Mouse (Mus musculus) bone marrow, adult 2 months (tissue): ENCODE data around the gene Arl14ep.

Source experiments
- CTCF ChIP-seq: fragments of 200-500 bp; IDR thresholded peaks from 2 replicates; pipeline ENCODE4 v1.5.1; 2011; ENCODE audit warnings: low read length, control low read depth; ENCODE audit not compliant: control insufficient read depth, insufficient read depth
- POLR2A ChIP-seq: fragments of 200-500 bp; IDR thresholded peaks from 2 replicates; pipeline ENCODE4 v1.6.1; 2011; ENCODE audit warnings: low read depth, mild to moderate bottlenecking, control low read depth, low read length, borderline replicate concordance; ENCODE audit not compliant: control insufficient read depth

- TF ChIP-seq CTCF (no peak), POLR2A (no peak)
Measured at GRCm38 (mm10) chr2:106961066-106961465, 13.2 kb downstream of the Arl14ep start.
